ENCODE assay signal across 12 mouse cellular contexts in genomic region chr6:129581896-129582295, GRCm38 (mm10). TPM values are rescaled to one million over a fixed set of nuclear protein-coding genes. Genes with fewer than 3 reads are reported as not detected.
"Had no signal": no experiment of that assay in that cellular context is flagged by ENCODE, and none has a peak within 500 bp of the region (broad histone marks: within the 10 kb centered on the region; RNA-seq: fewer than 3 reads in every experiment).

No protein-coding gene starts in this region.

- ATAC-seq: liver, postnatal 0 days; lung, postnatal 0 days; midbrain, embryonic 15.5 days had no signal

- DNase-seq: kidney, adult 8-10 months; left cerebral cortex, postnatal 4 days; liver, postnatal 0 days; retina, postnatal 1 day; right cerebral cortex, postnatal 25 days; thymus, adult 2 months had no signal

RNA-seq across cellular contexts. Expression of gene Klre1, which starts 4.2 kb away (rescaled TPM):
- total RNA-seq: layer of hippocampus, adult 8-10 months; layer of hippocampus, postnatal 14 days; left cerebral cortex, adult 8-10 months; left cerebral cortex, postnatal 14 days; left cerebral cortex, postnatal 4 days had no signal

RNA-seq across cellular contexts. Expression of gene Klrd1, which starts 9.7 kb away (rescaled TPM):
- total RNA-seq: layer of hippocampus, adult 8-10 months; layer of hippocampus, postnatal 14 days; left cerebral cortex, adult 8-10 months; left cerebral cortex, postnatal 4 days had no signal

RNA-seq across cellular contexts. Expression of gene Klrk1, which starts 41.8 kb away (rescaled TPM):
- total RNA-seq: layer of hippocampus, adult 8-10 months; layer of hippocampus, postnatal 14 days; left cerebral cortex, adult 8-10 months; left cerebral cortex, postnatal 14 days; left cerebral cortex, postnatal 4 days had no signal
